Mouse (Mus musculus): Measurements from ENCODE around the gene Acrv1.
"Not testable (repeated sequence)": the region's sequence is repeated elsewhere in the genome, so short reads cannot be mapped to it uniquely, and the experiment has no call there.

Acrv1 gene

DNA sequence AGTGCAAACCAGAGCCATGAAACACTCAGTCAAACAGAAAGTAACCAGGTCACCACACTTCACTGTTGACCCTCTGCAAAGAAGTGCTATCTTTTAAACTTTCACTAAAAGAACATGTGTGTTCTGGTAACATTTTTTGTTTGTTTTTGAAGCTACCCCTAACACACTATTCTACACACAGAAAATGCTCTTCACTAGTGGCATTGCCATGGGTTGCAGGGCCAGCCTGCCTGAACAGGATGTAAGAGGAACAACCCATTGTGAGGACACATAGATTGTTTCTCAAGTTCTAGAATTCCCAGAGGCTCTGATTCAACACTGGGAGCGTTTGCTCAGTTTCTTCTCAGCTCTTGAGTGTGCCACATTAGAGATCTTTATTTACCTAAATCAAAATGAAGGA, at the start of gene Acrv1:
Gene Acrv1 (plus strand): TSS at position 301 of the 400 bp plus-strand sequence.
- no peak for DNase-seq (ENCODE audit: low read depth in 2 of 2, low spot score in 2 of 2)

DNA sequence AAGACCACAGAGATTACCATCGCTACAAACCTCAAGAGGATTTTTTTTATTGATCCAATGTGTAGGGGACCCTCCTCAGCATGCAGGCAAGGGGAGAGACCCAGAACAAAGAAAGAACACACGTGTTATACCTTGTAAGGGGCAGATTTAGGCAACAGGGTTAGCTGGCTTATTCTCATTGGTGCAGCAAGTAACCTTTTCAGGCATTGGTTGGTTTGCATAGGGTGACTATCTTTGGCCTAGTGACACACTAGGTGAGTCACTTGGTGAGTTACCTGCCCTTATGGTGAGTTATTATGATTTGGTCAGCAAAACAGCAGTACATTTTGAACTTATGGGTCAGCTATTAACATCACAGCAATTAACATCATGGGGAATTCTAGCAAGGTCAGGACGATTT, 49.7 kb upstream of the Acrv1 start, which contains the start of gene A630095E13Rik:
Gene A630095E13Rik (minus strand): TSS at position 101 of the 400 bp plus-strand sequence.
- not testable (repeated sequence) for DNase-seq (ENCODE audit: low read depth in 2 of 2, low spot score in 2 of 2)

DNA sequence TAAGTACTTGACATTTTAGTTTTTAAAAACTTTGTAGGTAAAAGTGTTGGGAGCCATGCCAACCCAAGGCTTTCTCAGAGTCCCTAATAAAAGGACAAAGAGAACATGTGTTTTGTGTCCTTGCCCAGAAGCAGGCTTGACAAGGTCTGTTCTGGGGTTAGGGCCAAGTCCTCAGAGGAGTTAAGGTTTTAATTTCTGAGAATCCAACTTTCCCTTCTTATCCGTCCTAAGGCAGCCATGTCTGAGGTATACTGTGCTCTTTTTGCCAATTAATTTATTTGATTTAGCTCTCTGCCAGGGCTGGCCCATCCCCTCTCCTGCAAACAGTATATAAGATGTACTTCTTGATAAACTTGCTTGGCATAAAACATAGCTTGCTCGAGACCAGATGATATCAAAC, 11.6 kb upstream of the Acrv1 start:
- no peak for DNase-seq (ENCODE audit: low read depth in 2 of 2, low spot score in 2 of 2)

DNA sequence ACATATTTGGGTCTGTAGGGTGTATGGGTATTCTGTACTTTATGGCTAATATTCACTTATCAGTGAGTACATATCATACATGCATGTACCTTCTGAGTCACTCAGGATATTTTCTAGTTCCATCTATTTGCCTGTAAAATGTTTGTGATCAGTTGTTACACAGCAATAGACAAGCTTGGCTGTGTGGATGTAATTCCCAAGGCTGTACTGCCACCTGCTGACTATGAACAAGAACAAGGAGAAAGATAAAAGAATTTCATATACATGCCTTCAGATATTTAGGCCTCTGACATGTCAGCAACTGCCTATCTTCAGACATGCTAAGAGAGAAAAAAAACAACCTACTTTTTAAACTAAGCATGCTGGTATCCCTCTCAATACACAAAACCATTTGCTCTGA, 5.7 kb upstream of the Acrv1 start:
- no peak for DNase-seq (ENCODE audit: low read depth in 2 of 2, low spot score in 2 of 2)

DNA sequence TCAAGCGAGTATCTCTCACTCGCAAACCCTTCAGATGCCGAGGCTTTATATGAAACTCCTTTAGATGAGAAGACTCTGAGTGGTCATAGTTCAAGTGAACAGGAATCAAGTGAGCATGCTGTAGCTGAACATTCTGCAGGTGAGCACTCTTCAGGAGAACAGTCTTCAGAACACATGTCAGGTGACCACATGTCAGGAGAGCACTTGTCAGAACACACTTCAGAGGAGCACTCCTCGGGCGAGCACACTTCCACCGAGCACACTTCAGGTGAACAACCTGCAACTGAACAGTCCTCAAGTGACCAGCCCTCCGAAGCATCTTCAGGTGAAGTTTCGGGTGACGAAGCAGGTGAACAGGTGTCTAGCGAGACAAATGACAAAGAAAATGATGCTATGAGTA, 1.3 kb downstream of the Acrv1 start:
- DNase-seq (ENCODE audit: low read depth in 2 of 2, low spot score in 2 of 2) = no peak

DNA sequence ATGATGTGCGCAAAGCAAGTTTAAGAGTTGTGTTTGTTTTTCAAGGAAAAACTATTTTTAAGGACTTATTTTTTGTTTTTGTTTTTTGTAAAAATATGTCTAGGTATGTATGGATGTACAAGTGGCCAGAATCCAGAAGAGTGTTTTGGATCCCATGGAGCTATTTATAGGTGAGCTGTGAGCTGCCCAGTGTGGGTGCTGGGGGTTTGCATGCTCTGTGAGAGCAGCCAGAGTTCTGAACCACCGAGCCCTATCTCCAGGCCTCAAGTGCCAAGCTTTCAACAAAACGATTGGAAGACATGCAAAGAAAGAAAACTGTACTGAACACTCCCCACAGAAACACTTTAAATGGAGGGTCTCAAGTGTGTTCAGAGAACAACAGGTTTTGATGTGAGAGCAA, 12.9 kb downstream of the Acrv1 start:
- DNase-seq (ENCODE audit: low read depth in 2 of 2, low spot score in 2 of 2) = no peak

DNA sequence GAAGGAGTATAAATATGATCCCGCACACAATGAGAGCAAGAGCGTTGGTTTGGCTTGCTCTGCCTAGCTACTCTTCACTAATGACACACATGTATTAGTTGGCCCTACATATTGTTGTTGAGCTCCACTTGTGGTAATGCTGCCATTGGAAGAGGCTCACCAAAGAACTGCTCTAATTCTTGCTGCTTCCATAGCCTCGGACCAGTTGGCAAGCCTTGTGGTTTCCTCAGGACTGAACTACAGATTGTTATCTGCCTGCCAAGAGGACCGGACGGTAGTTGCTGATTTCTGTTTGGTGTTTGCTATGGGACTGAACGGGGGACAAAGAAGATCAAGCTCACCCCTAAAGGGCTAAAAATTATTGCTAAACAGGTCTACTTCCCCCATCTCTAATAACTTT, 14.3 kb downstream of the Acrv1 start:
- DNase-seq (ENCODE audit: low read depth in 2 of 2, low spot score in 2 of 2) = no peak

DNA sequence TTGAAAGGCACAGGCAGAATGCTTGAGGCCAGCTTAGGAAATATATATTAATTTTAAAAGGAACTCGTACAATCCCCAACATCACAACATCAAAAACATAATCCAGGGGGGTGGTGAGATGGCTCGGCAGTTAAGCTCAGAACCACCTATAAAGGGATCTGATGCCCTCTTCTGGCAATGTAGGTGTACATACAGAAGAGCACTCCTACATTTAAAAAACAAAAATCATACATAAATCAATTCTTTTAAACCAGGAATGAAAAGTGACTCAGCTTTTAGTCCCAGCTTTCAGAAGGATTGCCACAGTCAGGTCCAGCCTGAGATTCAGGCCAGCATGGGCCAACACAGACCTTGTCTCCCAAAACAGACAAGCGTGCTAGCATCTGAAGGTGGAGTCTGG, 23.6 kb downstream of the Acrv1 start:
- no peak for DNase-seq (ENCODE audit: low read depth in 2 of 2, low spot score in 2 of 2)

DNA sequence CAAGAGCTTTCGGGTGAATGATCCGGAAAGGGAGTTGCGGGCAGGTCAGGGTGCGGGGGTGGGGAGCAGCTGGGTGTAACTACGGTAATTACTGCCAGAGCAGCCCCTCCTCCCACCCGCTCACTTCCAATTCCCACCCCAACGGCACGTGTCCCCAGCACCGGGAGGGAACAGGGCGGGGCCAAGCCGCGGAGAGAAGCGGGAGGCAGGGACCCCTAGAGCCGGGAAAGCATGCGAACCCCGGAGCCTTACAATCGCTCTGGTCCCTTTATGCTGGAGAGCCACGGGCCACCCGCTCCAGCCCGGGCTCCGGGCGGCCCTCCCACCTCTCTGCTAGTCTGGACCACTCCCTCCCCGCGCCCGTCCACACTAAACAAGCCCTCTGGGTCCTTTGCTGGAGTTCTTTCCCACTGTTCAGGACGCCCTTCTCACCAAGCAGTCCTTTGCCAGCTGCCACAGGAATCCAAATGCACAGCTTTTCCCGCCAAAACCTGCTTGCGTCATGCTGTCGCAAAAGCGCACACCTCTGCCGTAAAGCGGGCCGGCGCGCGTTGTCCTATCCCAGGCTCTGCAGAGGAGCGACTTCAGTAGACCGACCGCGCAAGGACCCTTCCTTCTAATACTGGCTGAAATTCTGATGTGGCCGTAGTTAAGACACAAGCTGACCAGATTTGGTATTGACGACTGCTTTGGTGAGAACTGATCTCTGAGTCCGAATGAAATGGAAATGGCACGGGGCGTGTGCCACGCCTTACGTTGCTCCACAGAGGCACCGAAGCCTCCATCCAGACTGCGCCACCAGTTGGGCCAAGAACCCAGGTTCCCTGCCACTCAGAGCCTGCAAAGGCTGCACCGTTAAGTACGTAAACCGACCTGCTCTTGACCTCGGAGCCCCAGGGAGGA, 33.4 kb downstream of the Acrv1 start:
- DNase-seq (ENCODE audit: low read depth in 2 of 2, low spot score in 2 of 2) = peak; percentile 73 to 88

DNA sequence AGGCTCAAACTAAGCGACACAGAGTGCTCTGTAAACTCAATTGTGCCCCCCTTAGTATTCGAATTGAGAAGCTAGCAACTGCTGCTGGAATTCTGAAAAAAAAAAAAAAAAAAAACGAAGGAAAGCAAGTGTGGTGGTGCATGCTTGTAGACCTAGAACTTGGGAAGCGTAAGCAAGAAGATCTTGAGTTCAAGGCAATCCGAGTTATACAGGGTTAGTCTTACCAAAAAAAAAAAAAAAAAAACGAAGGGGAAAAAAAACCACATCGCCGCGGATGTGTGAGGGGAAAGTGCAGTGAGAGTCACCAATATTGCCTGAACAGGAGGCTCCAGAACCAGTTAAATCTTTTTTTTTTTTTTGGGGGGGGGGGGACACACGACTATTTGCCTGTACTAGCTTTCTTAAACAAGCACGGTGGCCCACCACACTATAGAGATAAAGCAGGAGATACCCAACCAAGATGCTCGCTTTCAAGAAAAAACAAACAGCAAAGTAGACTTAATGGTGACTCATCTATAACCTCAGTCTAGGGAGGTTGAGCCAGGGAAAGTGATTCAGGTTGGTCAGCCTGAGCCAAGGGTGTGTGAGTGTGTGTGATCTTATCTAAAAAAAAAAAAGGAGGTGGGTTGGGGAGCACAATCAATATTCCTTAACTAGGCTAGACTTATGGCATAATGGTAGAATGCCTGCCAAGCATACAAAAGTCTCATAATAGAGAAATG, 34.2 kb downstream of the Acrv1 start, which contains the start of gene Chek1:
Gene Chek1 (minus strand): TSS at position 32 of the 722 bp plus-strand sequence.
- no peak for DNase-seq (ENCODE audit: low read depth in 2 of 2, low spot score in 2 of 2)

Measured in CD8-positive naive resting alpha-beta T cell, adult 2 months (primary cell).